Mouse (Mus musculus) hindbrain, embryonic 15.5 days (tissue): ENCODE measurements around the gene Tmprss11g. TPM values are rescaled to one million over a fixed set of nuclear protein-coding genes. Genes with fewer than 3 reads are reported as not detected.

Source experiments
- ATAC-seq: fragments of 200-750 bp; cut with Nextera tagmentation; 2 replicates; pipeline ENCODE4 v1.8.0; 2017; ENCODE audit warnings: low read depth, moderate number of reproducible peaks, moderate TSS enrichment; ENCODE audit not compliant: low FRiP score
- H3K27ac ChIP-seq: fragments of 300-500 bp; sonication (generic); replicated peaks from 2 replicates; pipeline ENCODE4 v1.5.1; 2015; ENCODE audit warnings: mild to moderate bottlenecking, inconsistent platforms
- H3K27me3 ChIP-seq: fragments of 300-500 bp; sonication (generic); 2 replicates; pipeline ENCODE4 v1.6.1; 2015; ENCODE audit warnings: control low read depth, inconsistent platforms
- H3K36me3 ChIP-seq: fragments of 300-500 bp; sonication (generic); 2 replicates; pipeline ENCODE4 v1.6.1; 2015; ENCODE audit warnings: control low read depth, inconsistent platforms
- H3K4me1 ChIP-seq: fragments of 300-500 bp; sonication (generic); replicated peaks from 2 replicates; pipeline ENCODE4 v1.6.1; 2015; ENCODE audit warnings: control low read depth, inconsistent platforms
- H3K4me2 ChIP-seq: fragments of 300-500 bp; sonication (generic); 2 replicates; pipeline ENCODE4 v1.6.1; 2015; ENCODE audit warnings: moderate library complexity, mild to moderate bottlenecking, inconsistent platforms
- H3K4me3 ChIP-seq: fragments of 300-500 bp; sonication (generic); 2 replicates; pipeline ENCODE4 v1.5.1; 2015; ENCODE audit warnings: mild to moderate bottlenecking, inconsistent platforms
- H3K9ac ChIP-seq: fragments of 300-500 bp; sonication (generic); 2 replicates; pipeline ENCODE4 v1.6.1; 2015; ENCODE audit warnings: inconsistent platforms
- H3K9me3 ChIP-seq: fragments of 300-500 bp; sonication (generic); 2 replicates; pipeline ENCODE4 v1.6.1; 2016; ENCODE audit warnings: control low read depth, inconsistent platforms
- WGBS: fragments of 180-500 bp; shearing (Covaris S2); methylation state at CpG from one replicate; pipeline ENCODE4 v1.1.7; 2015; 5-methylcytosine and 5-hydroxymethylcytosine counted together
- polyA plus RNA-seq: library from polyadenylated mRNA; unstranded; fragments of >200 nt; fragmentation: Nextera tagmentation; extraction: Ambion mirVana; gene quantifications from 2 replicates; pipeline ENCODE4 v1.2.1, GENCODE M21; 2015

Gene Tmprss11g
- polyA plus RNA-seq: 0.05 TPM in 1 of 2 replicates, not detected in the other

DNA sequence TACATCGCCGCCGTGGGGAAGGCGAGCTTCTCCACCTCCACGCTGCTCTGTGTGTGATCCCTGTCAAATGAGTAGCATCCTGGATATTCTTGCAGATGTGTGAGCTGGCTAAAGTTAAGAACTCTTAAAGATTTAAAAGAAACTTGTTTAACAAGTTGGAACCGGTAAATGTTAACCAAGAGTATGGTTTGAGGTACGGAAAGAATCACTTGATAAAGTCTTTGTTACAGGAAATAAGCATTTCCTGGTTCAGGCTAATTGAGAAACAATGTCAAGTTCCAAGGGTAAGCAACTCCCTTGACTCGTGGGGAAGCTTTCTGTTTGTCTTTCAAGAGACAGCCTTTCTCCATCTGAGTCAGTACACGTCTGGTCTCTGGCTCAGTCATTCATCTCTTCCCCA lies at the start of gene Tmprss11g:
Gene Tmprss11g (minus strand): TSS at position 101 of the 400 bp plus-strand sequence.
- WGBS: 83% methylated on average over 9 of the region's 9 CpGs

DNA sequence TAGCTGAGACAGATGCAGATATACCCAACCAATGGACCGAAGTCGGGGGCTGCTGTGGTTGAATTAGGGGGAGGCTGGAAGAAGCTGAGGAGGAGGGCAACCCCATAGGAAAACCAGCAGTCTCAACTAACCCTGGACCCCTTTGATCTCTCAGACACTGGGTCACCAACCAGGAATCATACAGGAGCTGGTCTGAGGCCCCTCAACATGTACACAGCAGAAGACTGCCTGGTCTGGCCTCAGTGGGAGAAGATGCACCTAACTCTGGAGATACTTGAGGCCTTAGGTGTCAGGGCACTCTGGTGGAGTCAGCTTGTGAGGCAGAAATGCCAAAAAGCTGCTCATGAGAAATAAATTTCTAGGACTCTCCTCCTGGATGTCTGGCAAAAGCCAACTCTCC lies 28.3 kb upstream of the Tmprss11g start:
- WGBS: 100% methylated on average over 2 of the region's 2 CpGs
- Histone ChIP-seq H3K27me3 (no peaks in the 10 kb centered on the region), H3K27ac (no peak overlapping the region), H3K9ac (no peak overlapping the region), H3K4me1 (no peaks in the 10 kb centered on the region), H3K4me2 (no peak overlapping the region), H3K4me3 (no peak overlapping the region), H3K9me3 (no peaks in the 10 kb centered on the region), H3K36me3 (no peaks in the 10 kb centered on the region)
- ATAC-seq: no peak

More for the DNA sequence above, at the start of gene Tmprss11g:
- H3K9me3 ChIP-seq: no peaks in the 10 kb centered on the region
- no peak within 1 kb of the TSS for H3K4me2 ChIP-seq
- no peak within 1 kb of the TSS for H3K4me3 ChIP-seq
- no peak within 1 kb of the TSS for H3K9ac ChIP-seq
- ATAC-seq: no peak
- no peaks in the 10 kb centered on the region for H3K36me3 ChIP-seq
- no peak within 1 kb of the TSS for H3K27ac ChIP-seq
- no peaks in the 10 kb centered on the region for H3K27me3 ChIP-seq
- H3K4me1 ChIP-seq: no peaks in the 10 kb centered on the region

DNA sequence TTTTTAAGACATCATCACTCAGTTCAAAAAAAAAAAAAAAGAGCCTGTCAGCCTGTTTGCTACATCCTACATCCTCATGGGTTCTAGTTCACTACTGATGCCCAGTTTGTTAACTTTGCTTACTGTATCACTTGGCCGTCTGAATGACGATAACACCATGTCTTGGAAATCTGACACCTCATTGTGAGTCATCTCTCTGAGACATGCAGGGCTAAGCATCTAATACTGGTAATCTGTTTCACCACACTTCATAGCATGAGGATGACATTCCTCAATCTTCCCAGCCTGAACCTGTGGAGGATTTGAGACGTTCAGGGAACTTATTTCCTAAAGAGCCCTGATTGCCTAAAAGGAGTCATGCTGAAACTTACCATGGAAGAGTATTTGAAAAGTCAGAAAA lies 22.2 kb upstream of the Tmprss11g start:
- no peak overlapping the region for H3K27ac ChIP-seq
- H3K9ac ChIP-seq: no peak overlapping the region
- WGBS: 82% methylated on average over 3 of the region's 3 CpGs
- H3K36me3 ChIP-seq: no peaks in the 10 kb centered on the region
- no peak for ATAC-seq
- H3K9me3 ChIP-seq: no peaks in the 10 kb centered on the region
- no peaks in the 10 kb centered on the region for H3K27me3 ChIP-seq
- no peak overlapping the region for H3K4me3 ChIP-seq
- no peaks in the 10 kb centered on the region for H3K4me1 ChIP-seq
- no peak overlapping the region for H3K4me2 ChIP-seq

DNA sequence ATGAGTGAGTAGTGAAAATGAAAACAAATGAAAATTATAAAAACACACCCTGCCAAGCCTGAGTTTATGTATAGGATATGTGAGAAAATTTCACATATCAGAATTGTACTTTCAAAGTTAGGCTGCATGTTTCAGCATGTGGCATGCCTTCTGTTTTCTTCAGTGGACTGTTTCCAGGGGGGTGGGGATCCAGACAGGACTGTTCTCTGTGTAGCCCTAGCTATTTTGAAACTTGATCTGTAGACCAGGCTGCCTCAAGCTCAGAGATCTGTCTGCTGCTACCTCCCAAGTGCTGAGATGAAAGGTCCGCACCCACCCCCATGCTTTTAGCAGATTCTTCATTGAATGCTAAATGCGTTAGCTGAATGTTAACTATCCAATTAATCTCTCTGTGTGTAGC lies 10.3 kb upstream of the Tmprss11g start:
- WGBS: 77% methylated on average over 2 of the region's 2 CpGs
- no peak overlapping the region for H3K4me2 ChIP-seq
- H3K4me3 ChIP-seq: no peak overlapping the region
- H3K9ac ChIP-seq: no peak overlapping the region
- H3K36me3 ChIP-seq: no peaks in the 10 kb centered on the region
- H3K9me3 ChIP-seq: no peaks in the 10 kb centered on the region
- H3K27ac ChIP-seq: no peak overlapping the region
- no peaks in the 10 kb centered on the region for H3K27me3 ChIP-seq
- H3K4me1 ChIP-seq: no peaks in the 10 kb centered on the region
- no peak for ATAC-seq

DNA sequence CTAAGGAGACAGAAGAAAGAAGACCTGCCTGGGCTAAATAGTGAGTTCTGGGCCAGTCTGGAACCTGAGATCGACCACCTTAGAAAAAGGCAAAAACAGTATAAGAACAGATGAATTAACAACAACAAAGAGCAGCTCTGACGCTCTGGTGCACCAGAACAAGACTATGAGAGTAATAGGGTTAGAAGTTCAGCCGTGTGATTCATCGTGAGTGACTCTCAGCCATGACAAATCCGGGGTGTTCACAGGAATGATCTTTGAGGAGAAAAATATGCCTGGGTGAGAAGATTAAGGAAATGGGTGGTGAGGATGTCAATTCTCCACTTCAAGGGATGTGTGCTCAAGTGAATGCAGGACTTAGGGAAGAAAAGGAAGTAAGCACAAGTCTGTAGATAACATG lies 6.9 kb downstream of the Tmprss11g start:
- H3K4me1 ChIP-seq: no peaks in the 10 kb centered on the region
- ATAC-seq: no peak
- no peak overlapping the region for H3K4me3 ChIP-seq
- no peaks in the 10 kb centered on the region for H3K27me3 ChIP-seq
- 45% methylated on average over 5 of the region's 5 CpGs for whole genome bisulfite sequencing
- H3K9me3 ChIP-seq: no peaks in the 10 kb centered on the region
- no peak overlapping the region for H3K27ac ChIP-seq
- H3K36me3 ChIP-seq: no peaks in the 10 kb centered on the region
- no peak overlapping the region for H3K9ac ChIP-seq
- no peak overlapping the region for H3K4me2 ChIP-seq

DNA sequence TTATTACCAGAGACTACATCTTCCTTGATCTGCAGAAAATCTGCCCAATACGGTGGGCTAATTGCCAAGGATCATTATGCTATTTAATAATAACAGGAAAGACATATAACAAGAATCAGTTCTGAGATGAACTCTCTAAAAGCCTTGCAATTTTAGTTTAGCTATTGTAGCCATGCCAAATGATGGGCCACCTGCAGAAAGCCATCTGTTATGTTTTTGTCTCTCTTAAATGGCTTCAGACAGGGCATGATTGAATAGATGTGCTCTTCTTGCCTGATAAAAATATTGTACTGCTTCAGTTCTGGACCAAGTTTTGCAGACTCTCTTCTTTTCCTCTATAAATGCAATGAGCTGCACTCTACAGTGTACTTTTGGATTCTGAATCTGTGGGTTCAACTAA lies 24.9 kb downstream of the Tmprss11g start:
- Histone ChIP-seq H3K9ac (no peak overlapping the region), H3K4me2 (no peak overlapping the region), H3K27me3 (no peaks in the 10 kb centered on the region), H3K36me3 (no peaks in the 10 kb centered on the region), H3K4me3 (no peak overlapping the region), H3K9me3 (no peaks in the 10 kb centered on the region), H3K27ac (no peak overlapping the region), H3K4me1 (no peaks in the 10 kb centered on the region)
- 88% methylated on average over 1 of the region's 1 CpGs for WGBS
- ATAC-seq: no peak

DNA sequence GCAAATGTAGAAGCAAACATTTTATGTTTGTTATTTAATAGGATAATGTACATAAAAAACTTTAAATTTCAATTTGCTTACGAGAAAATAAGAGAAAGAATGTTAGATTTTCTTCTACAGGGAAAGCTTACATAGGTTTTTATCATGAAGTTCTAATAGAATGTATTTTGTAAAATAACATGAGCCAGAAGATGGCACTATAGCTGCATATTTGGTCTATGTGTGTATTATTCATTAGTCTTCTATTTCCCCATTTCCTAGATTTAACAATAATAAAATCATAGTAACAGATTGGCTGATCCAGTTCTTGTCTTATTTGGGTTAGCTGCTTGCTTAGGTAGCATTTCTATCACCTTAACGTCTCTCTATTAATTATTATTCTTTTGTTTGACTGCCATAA lies 35.8 kb downstream of the Tmprss11g start:
- Histone ChIP-seq H3K9me3 (no peaks in the 10 kb centered on the region), H3K36me3 (no peaks in the 10 kb centered on the region), H3K27me3 (no peaks in the 10 kb centered on the region), H3K4me1 (no peaks in the 10 kb centered on the region), H3K9ac (no peak overlapping the region), H3K27ac (no peak overlapping the region), H3K4me3 (no peak overlapping the region), H3K4me2 (no peak overlapping the region)
- 74% methylated on average over 2 of the region's 2 CpGs for WGBS
- no peak for ATAC-seq

DNA sequence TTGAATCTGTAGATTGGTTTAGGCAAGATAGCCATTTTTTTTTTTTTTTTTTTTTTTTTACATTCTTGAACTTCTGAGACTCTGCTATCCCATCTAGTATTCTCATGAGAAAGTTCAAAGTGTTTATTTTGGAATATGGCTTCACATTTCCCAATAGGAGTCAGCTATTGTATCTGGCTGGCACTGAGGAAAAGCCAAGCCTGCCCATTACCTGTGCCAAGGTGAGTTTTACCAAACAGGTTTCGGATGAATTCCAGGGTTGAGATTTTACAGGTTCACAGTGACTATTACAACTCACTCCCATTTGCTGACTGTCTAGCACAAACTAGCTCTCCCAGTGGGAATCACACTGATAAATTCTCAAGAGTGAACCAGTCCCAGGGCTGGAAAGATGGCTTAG lies 36.4 kb downstream of the Tmprss11g start:
- Histone ChIP-seq H3K9ac (no peak overlapping the region), H3K36me3 (no peaks in the 10 kb centered on the region), H3K27ac (no peak overlapping the region), H3K9me3 (no peaks in the 10 kb centered on the region), H3K4me2 (no peak overlapping the region), H3K27me3 (no peaks in the 10 kb centered on the region), H3K4me3 (no peak overlapping the region), H3K4me1 (no peaks in the 10 kb centered on the region)
- no peak for ATAC-seq
- WGBS: 98% methylated on average over 1 of the region's 1 CpGs

DNA sequence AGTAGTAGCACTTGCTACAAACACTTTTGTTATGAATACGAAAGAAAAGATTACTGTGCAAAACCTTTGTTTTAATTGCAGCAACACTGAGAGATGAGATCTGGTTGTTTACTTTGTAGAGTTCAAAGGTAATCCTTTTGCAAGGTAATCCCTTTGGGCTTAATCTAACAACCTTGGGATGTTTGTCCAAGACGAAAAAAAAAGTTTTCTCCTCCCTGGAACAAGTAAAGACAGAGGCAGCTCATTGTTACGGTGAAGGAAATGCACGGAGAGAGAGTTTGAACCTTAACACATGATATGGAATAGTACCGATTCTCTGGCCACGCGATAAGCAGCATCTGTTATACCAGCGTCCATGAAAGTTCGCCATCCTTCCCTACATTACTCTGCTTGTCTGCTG lies 44.5 kb downstream of the Tmprss11g start:
- Histone ChIP-seq H3K36me3 (no peaks in the 10 kb centered on the region), H3K4me1 (no peaks in the 10 kb centered on the region), H3K4me2 (no peak overlapping the region), H3K27ac (no peak overlapping the region), H3K4me3 (no peak overlapping the region), H3K9me3 (no peaks in the 10 kb centered on the region), H3K9ac (no peak overlapping the region), H3K27me3 (no peaks in the 10 kb centered on the region)
- WGBS: 90% methylated on average over 9 of the region's 9 CpGs
- no peak for ATAC-seq

DNA sequence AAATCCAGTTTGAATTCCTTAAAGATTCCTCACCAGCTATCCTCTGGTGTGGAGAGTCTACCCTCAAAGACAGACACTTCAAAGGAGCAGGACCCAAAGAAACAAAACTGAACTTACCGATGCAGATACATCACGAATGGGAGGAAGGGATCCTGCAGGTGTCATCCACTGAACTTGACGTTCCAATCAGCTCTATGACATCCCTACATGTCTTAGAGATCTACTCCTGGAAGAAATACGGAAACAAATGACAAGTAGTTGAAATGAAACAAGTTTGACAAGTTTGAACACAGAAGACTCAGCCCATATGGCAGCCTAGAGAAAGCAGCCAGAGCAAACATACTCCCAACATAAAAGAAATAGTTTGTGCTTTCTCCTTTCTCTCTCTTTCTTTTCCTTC lies 49.5 kb downstream of the Tmprss11g start, which contains the start of gene Tmprss11a:
Gene Tmprss11a (minus strand): TSS at position 101 of the 400 bp plus-strand sequence.
- Histone ChIP-seq H3K27ac (no peak within 1 kb of the TSS), H3K4me3 (no peak within 1 kb of the TSS), H3K27me3 (no peaks in the 10 kb centered on the region), H3K36me3 (no peaks in the 10 kb centered on the region), H3K4me1 (no peaks in the 10 kb centered on the region), H3K9me3 (no peaks in the 10 kb centered on the region), H3K9ac (no peak within 1 kb of the TSS), H3K4me2 (no peak within 1 kb of the TSS)
- ATAC-seq: no peak
- WGBS: 77% methylated on average over 4 of the region's 4 CpGs

DNA sequence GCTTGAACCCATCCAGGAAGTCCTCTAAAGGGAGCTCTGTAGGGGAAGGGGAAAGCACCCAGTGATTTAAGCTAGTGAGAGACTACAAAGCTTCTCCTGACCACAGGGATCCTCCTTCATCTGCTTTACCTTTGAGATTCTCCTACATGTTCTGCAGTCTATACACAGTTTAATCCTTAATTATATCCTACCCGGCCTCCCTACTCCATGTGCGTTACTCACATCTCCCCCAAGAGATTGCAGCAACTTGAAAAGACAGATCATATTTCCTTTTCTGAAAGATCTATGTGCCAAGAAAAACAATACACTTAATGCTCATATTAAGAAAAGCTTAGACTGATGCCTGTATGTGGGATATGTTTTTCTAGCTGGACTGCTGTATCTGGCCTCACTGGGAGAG lies 79.1 kb downstream of the Tmprss11g start:
- Histone ChIP-seq H3K36me3 (no peaks in the 10 kb centered on the region), H3K27me3 (no peaks in the 10 kb centered on the region), H3K9ac (no peak overlapping the region), H3K4me3 (no peak overlapping the region), H3K4me1 (no peaks in the 10 kb centered on the region), H3K27ac (no peak overlapping the region), H3K4me2 (no peak overlapping the region), H3K9me3 (no peaks in the 10 kb centered on the region)
- no peak for ATAC-seq
- WGBS: 82% methylated on average over 2 of the region's 2 CpGs

DNA sequence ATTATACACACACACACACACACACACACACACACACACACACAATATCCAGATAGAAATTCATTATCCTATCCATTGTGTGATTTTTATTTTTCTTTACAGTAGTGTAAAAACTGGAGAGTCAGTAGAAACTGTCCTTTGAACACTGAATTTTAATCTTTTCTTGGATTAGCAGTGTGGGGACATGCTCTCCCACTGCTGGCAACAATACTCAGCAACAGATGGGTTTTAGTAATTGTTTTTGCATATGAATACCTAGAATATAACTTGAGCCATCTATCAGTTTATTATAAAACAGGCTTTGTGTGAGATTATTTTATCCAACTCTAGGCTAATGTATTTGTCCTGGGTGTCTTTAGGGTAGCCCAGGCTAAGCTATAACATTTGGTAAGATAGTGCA lies 79.9 kb downstream of the Tmprss11g start:
- no peak overlapping the region for H3K4me2 ChIP-seq
- H3K27ac ChIP-seq: no peak overlapping the region
- no peaks in the 10 kb centered on the region for H3K4me1 ChIP-seq
- H3K9me3 ChIP-seq: no peaks in the 10 kb centered on the region
- no peaks in the 10 kb centered on the region for H3K27me3 ChIP-seq
- H3K9ac ChIP-seq: no peak overlapping the region
- H3K4me3 ChIP-seq: no peak overlapping the region
- H3K36me3 ChIP-seq: no peaks in the 10 kb centered on the region
- ATAC-seq: no peak
